Mouse (Mus musculus) E14TG2a.4 (cell line): Measurements from ENCODE around the gene Adra2b.

ENCODE experiments used
- CTCF ChIP-seq: conservative IDR thresholded peaks from 2 replicates; pipeline ENCODE4 v1.5.1; 2014; ENCODE audit warnings: low read length
- POU5F1 ChIP-seq: IDR thresholded peaks from 2 replicates; pipeline ENCODE4 v1.6.1; 2014; ENCODE audit warnings: low read length, borderline replicate concordance

DNA sequence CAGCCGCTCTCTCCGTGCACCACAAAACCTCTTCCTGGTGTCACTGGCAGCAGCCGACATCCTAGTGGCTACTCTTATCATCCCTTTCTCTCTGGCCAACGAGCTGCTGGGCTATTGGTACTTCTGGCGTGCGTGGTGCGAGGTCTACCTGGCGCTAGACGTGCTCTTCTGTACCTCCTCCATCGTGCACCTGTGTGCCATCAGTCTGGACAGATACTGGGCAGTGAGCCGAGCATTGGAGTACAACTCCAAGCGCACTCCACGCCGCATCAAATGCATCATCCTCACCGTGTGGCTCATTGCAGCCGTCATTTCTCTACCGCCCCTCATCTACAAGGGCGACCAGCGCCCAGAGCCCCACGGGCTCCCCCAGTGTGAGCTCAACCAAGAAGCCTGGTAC is 688 bp downstream of the Adra2b start:
- TF ChIP-seq CTCF (no peak), POU5F1 (no peak)
